ENCODE assay signal across 10 mouse cellular contexts in the genomic region with DNA sequence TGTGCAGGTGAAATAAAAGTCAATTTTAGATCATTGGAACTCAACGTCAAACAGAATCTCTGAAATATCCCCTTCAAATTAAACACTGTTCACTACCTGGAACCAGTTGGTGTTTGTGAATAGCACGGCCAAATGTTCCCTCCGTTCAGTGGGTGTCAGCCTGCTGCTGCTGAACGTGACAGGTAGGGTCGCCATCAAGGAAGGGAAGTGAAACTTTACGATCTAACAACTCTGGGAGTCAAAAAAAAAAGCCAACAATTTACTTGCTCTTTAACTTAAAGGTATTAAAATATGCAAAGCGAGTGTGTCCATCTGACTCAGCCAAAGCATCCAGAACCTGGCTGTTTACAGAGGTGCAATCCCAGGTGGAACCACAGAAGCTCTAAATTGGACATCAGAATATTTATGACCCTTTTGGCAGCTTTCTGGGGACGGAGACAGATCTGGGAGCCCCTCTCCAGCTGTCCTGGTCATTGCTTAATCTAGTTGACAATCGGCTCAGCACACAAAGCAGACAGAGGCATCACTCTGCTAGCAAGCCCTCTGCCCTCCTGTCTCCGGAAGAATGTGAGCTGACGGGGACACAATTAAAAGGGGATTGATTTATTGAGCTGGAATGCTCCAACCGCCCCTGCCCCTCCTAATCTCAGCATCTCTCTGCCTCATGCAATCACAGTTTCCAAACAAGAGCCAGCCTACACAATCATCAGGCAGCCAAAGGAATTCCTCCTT.
DNase-seq lines count a peak whose midpoint lies in the region; ATAC-seq lines count a peak whose summit lies in the region.
"Had no signal": no experiment of that assay in that cellular context is flagged by ENCODE, and none has a peak within 500 bp of the region (broad histone marks: within the 10 kb centered on the region; RNA-seq: fewer than 3 reads in every experiment).

No protein-coding gene starts in this region.

- peak; percentile 59 for DNase-seq in forebrain, embryonic 11.5 days (ENCODE audit: low spot score)
- peak; percentile 42 for DNase-seq in limb, embryonic 10.5 days (ENCODE audit: low spot score)
- DNase-seq in right cerebral cortex, postnatal 25 days = no peak
- no peak for DNase-seq in adrenal gland, adult 18-20 months (ENCODE audit: low spot score in 2 of 2)
- DNase-seq: layer of hippocampus, postnatal 36 days had no signal

- H3K27ac ChIP-seq in forebrain, embryonic 11.5 days (ENCODE audit: low read depth, low read length) = no peak overlapping the region
- no peak overlapping the region for H3K27ac ChIP-seq in forebrain, embryonic 15.5 days (replicated peaks)
- H3K27ac ChIP-seq in forebrain, embryonic 13.5 days = no peak overlapping the region
- peak overlapping the region; percentile 77 for H3K27ac ChIP-seq in limb, embryonic 10.5 days
- H3K27ac ChIP-seq in neural tube, embryonic 15.5 days (replicated peaks) = no peak overlapping the region; the same call in 1 of the 2 replicates

- no peak overlapping the region for H3K4me2 ChIP-seq in forebrain, embryonic 11.5 days (ENCODE audit: low read depth, low read length, severe bottlenecking)
- H3K4me2 ChIP-seq in forebrain, embryonic 15.5 days (replicated peaks) = no peak overlapping the region
- H3K4me2 ChIP-seq in forebrain, embryonic 13.5 days = no peak overlapping the region
- H3K4me2 ChIP-seq in neural tube, embryonic 15.5 days = no peak overlapping the region; the same call in 1 of the 2 replicates

- peak; percentile 39; the same call in 1 of the 2 replicates for ATAC-seq in forebrain, embryonic 11.5 days (replicated peaks; ENCODE audit: low FRiP score)
- ATAC-seq in forebrain, embryonic 15.5 days (replicated peaks) = no peak
- ATAC-seq in forebrain, embryonic 13.5 days = 0 out of 2 replicates have a peak, but pooled peaks have one; percentile 16
- peak; percentile 8; the same call in 1 of the 2 replicates for ATAC-seq in neural tube, embryonic 15.5 days (ENCODE audit: low FRiP score)
- no peak for ATAC-seq in frontal cortex, adult (ENCODE audit: low TSS enrichment)

- peaks cover 7% of the 10 kb centered on the region; the same call in 1 of the 2 replicates for H3K4me1 ChIP-seq in forebrain, embryonic 11.5 days (replicated peaks; ENCODE audit: control insufficient read depth, insufficient read depth, low read length)
- peaks cover 11% of the 10 kb centered on the region; the same call in 1 of the 2 replicates for H3K4me1 ChIP-seq in forebrain, embryonic 15.5 days
- peaks cover 15% of the 10 kb centered on the region for H3K4me1 ChIP-seq in forebrain, embryonic 13.5 days
- peaks cover 24% of the 10 kb centered on the region for H3K4me1 ChIP-seq in limb, embryonic 10.5 days
- H3K4me1 ChIP-seq in neural tube, embryonic 15.5 days = peaks cover 14% of the 10 kb centered on the region

- H3K9me3 ChIP-seq in forebrain, embryonic 11.5 days (ENCODE audit: control insufficient read depth, low read length) = no peaks in the 10 kb centered on the region
- H3K9me3 ChIP-seq in forebrain, embryonic 15.5 days = no peaks in the 10 kb centered on the region
- 0 out of 2 replicates have a peak, but pooled peaks cover 2% of the 10 kb centered on the region for H3K9me3 ChIP-seq in forebrain, embryonic 13.5 days (replicated peaks)
- H3K9me3 ChIP-seq in limb, embryonic 10.5 days (replicated peaks) = no peaks in the 10 kb centered on the region
- no peaks in the 10 kb centered on the region for H3K9me3 ChIP-seq in neural tube, embryonic 15.5 days (replicated peaks)

- no peak overlapping the region for H3K4me3 ChIP-seq in forebrain, embryonic 11.5 days (ENCODE audit: low read depth, low read length)
- H3K4me3 ChIP-seq in forebrain, embryonic 15.5 days = no peak overlapping the region
- no peak overlapping the region for H3K4me3 ChIP-seq in forebrain, embryonic 13.5 days
- H3K4me3 ChIP-seq in limb, embryonic 10.5 days = no peak overlapping the region; the same call in 1 of the 2 replicates
- H3K4me3 ChIP-seq in neural tube, embryonic 15.5 days (replicated peaks) = no peak overlapping the region
- H3K4me3 ChIP-seq: megakaryocyte, embryonic 14.5 days had no signal

- WGBS in forebrain, embryonic 11.5 days = 33% methylated on average over 12 of the region's 12 CpGs
- 33% methylated on average over 12 of the region's 12 CpGs for WGBS in forebrain, embryonic 15.5 days
- 33% methylated on average over 12 of the region's 12 CpGs for whole genome bisulfite sequencing in forebrain, embryonic 13.5 days
- WGBS in limb, embryonic 10.5 days = 13% methylated on average over 12 of the region's 12 CpGs
- 10% methylated on average over 12 of the region's 12 CpGs for WGBS in neural tube, embryonic 15.5 days

- no peaks in the 10 kb centered on the region for H3K36me3 ChIP-seq in forebrain, embryonic 11.5 days (ENCODE audit: control insufficient read depth, insufficient read depth, low read length)
- no peaks in the 10 kb centered on the region for H3K36me3 ChIP-seq in forebrain, embryonic 15.5 days
- H3K36me3 ChIP-seq in forebrain, embryonic 13.5 days (ENCODE audit: poor library complexity, severe bottlenecking) = no peaks in the 10 kb centered on the region
- no peaks in the 10 kb centered on the region for H3K36me3 ChIP-seq in limb, embryonic 10.5 days
- H3K36me3 ChIP-seq in neural tube, embryonic 15.5 days = no peaks in the 10 kb centered on the region

- no peaks in the 10 kb centered on the region for H3K27me3 ChIP-seq in forebrain, embryonic 11.5 days (ENCODE audit: control insufficient read depth, insufficient read depth, low read length)
- no peaks in the 10 kb centered on the region for H3K27me3 ChIP-seq in forebrain, embryonic 15.5 days
- no peaks in the 10 kb centered on the region for H3K27me3 ChIP-seq in forebrain, embryonic 13.5 days
- no peaks in the 10 kb centered on the region for H3K27me3 ChIP-seq in limb, embryonic 10.5 days (ENCODE audit: low read depth, poor library complexity, severe bottlenecking)
- no peaks in the 10 kb centered on the region for H3K27me3 ChIP-seq in neural tube, embryonic 15.5 days (replicated peaks)

- no peak overlapping the region; the same call in 1 of the 2 replicates for H3K9ac ChIP-seq in forebrain, embryonic 11.5 days (ENCODE audit: low read length)
- no peak overlapping the region for H3K9ac ChIP-seq in forebrain, embryonic 15.5 days (replicated peaks)
- H3K9ac ChIP-seq in forebrain, embryonic 13.5 days = peak overlapping the region; percentile 12; the same call in 1 of the 2 replicates
- H3K9ac ChIP-seq in neural tube, embryonic 15.5 days (replicated peaks) = no peak overlapping the region

Comparison
In these comparisons a context has a peak if more than half of its experiments do, and no peak if none do; other contexts are left out.
1. ATAC-seq: peak in forebrain, embryonic 11.5 days (single experiment), forebrain, embryonic 13.5 days (single experiment) and neural tube, embryonic 15.5 days (single experiment); none in forebrain, embryonic 15.5 days (single experiment) and frontal cortex, adult (single experiment).
2. DNase-seq: peak in forebrain, embryonic 11.5 days (single experiment) and limb, embryonic 10.5 days (single experiment); none in right cerebral cortex, postnatal 25 days (single experiment) and adrenal gland, adult 18-20 months (0 of 2).